Mouse (Mus musculus): ENCODE data around the gene Abtb2. TPM values are rescaled to one million over a fixed set of nuclear protein-coding genes. Genes with fewer than 3 reads are reported as not detected.

Gene Abtb2
- polyA plus RNA-seq, 1 experiment, result 4.0 TPM

DNA sequence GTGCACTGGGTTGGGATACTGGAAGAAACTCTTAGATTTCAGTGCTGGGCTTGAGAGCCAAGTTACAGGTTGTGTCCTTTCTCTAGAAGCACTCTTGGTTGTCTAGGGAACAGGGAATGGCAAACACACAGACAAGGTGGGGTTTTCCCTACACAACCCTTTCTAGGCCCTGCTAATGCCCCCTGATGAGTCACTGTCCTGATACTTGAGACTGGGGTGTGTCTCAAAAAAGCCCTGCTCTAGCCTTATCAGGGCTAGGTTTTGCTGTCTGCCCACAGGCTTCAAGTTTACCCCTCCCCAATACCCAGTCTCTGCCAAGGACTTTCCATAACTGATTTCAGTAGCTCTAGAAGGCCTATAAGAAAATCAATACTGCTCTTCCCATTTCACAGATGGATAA is 89.9 kb downstream of the Abtb2 start:
- no peaks in the 10 kb centered on the region for H3K36me3 ChIP-seq (ENCODE audit: control insufficient read depth, insufficient read depth)
- no peak overlapping the region for H3K4me3 ChIP-seq (ENCODE audit: insufficient read depth, poor library complexity, severe bottlenecking)
- TF ChIP-seq FOSL1 (IDR thresholded peaks at IDR 0.05; ENCODE audit: insufficient read depth, low read length, poor library complexity, severe bottlenecking) (peak; percentile 51), CEBPB (IDR thresholded peaks at IDR 0.05; ENCODE audit: low read depth) (no peak)
- H3ac ChIP-seq (ENCODE audit: control insufficient read depth, insufficient read length, low read depth), result peak overlapping the region; percentile 24
- H3K79me2 ChIP-seq (ENCODE audit: control insufficient read depth, insufficient read depth), result no peaks in the 10 kb centered on the region
- H3K79me3 ChIP-seq (ENCODE audit: low read depth), result no peaks in the 10 kb centered on the region
- H3K27me3 ChIP-seq (ENCODE audit: control insufficient read depth, insufficient read depth, insufficient read length), result no peaks in the 10 kb centered on the region

DNA sequence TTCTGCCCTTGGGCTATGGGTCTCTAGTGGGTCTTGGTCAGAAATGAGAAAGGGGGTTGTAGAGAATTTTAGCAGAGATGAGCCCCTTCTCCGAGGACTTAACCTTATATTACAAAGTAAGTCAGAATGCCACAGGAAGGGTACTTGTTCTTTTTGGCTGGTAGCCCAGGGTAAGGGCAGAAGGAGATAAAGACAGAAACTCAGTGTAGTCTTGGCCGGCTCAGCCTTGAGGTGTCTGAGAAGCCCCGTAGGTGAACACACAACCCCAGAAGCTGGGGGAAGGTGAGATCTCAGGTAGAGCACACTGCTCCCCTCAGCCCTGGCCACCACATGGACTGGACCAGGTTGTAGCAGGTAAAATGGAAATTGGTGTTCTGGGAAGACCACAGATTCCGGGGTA is 93.1 kb downstream of the Abtb2 start:
- H3K79me3 ChIP-seq (ENCODE audit: low read depth), result peaks cover 2% of the 10 kb centered on the region
- TF ChIP-seq MYOG (IDR thresholded peaks at IDR 0.05; ENCODE audit: control insufficient read depth, extremely low read depth, insufficient read length) (no peak), FOSL1 (IDR thresholded peaks at IDR 0.05; ENCODE audit: insufficient read depth, low read length, poor library complexity, severe bottlenecking) (no peak), MYOD1 (IDR thresholded peaks at IDR 0.05; ENCODE audit: control insufficient read depth, insufficient read length, low read depth) (no peak), CTCF (IDR thresholded peaks at IDR 0.05; ENCODE audit: control insufficient read depth, insufficient read depth, insufficient read length) (no peak), USF1 (IDR thresholded peaks at IDR 0.05; ENCODE audit: low read depth) (no peak), CEBPB (IDR thresholded peaks at IDR 0.05; ENCODE audit: low read depth) (no peak), MAX (IDR thresholded peaks at IDR 0.05) (no peak)
- H3K4me3 ChIP-seq (ENCODE audit: insufficient read depth, poor library complexity, severe bottlenecking), result no peak overlapping the region
- H3K27me3 ChIP-seq (ENCODE audit: control insufficient read depth, insufficient read depth, insufficient read length), result no peaks in the 10 kb centered on the region
- no peak overlapping the region for H3ac ChIP-seq (ENCODE audit: control insufficient read depth, insufficient read length, low read depth)
- H3K36me3 ChIP-seq (ENCODE audit: control insufficient read depth, insufficient read depth), result no peaks in the 10 kb centered on the region
- peaks cover 13% of the 10 kb centered on the region for H3K79me2 ChIP-seq (ENCODE audit: control insufficient read depth, insufficient read depth)

DNA sequence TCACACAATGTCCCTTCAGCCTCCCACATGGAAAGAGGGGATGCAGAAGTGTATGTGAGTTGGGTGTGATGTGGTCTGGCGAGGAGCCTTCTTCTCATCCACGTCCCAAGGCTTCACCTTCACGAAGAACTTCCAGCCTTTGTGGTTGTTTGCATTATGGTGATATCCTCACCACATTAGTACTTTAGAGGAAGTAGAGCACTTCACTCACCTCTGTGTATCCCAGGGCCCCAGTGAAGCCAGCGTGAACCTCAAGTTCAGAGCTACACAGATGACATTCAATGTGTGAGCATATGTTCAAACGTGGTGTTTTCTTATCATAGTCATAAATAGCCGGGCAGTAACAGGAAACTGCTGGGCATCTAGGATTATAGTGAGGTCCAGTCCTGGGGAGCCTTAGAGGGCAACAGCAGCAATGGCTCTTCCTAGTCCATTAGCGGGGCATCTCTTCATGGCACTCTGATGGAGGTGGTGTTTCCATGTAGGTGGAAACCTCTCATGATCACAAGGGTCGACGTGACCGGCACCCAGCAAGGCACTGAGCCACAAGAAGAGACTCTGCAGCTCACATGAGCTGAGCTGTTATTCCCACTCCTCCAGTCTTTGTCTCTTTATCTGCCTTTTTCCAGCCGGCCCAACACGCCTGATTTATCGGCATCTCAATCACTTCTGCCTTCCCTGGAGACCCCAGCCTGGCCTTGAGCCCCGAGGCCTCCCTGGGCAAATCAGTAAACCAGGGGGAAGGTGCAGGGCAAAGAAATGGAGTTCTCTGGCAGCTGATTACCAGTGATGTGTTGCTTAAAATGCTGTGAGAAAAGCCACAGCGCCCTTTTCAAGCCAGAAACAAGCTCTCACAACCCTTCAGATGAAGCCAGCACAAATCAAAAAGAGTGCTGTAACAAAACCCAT is 93.8 kb downstream of the Abtb2 start:
- Histone ChIP-seq H3K27me3 (ENCODE audit: control insufficient read depth, insufficient read depth, insufficient read length) (no peaks in the 10 kb centered on the region), H3K79me2 (ENCODE audit: control insufficient read depth, insufficient read depth) (peaks cover 13% of the 10 kb centered on the region), H3K36me3 (ENCODE audit: control insufficient read depth, insufficient read depth) (no peaks in the 10 kb centered on the region), H3K4me3 (ENCODE audit: insufficient read depth, poor library complexity, severe bottlenecking) (no peak overlapping the region), H3ac (ENCODE audit: control insufficient read depth, insufficient read length, low read depth) (no peak overlapping the region), H3K79me3 (ENCODE audit: low read depth) (peaks cover 2% of the 10 kb centered on the region)
- TF ChIP-seq FOSL1 (IDR thresholded peaks at IDR 0.05; ENCODE audit: insufficient read depth, low read length, poor library complexity, severe bottlenecking), result no peak
- TF ChIP-seq MAX (IDR thresholded peaks at IDR 0.05), result no peak
- no peak for TF ChIP-seq CTCF (IDR thresholded peaks at IDR 0.05; ENCODE audit: control insufficient read depth, insufficient read depth, insufficient read length)
- no peak for TF ChIP-seq MYOD1 (IDR thresholded peaks at IDR 0.05; ENCODE audit: control insufficient read depth, insufficient read length, low read depth)
- no peak for TF ChIP-seq USF1 (IDR thresholded peaks at IDR 0.05; ENCODE audit: low read depth)
- TF ChIP-seq CEBPB (IDR thresholded peaks at IDR 0.05; ENCODE audit: low read depth), result no peak
- no peak for TF ChIP-seq MYOG (IDR thresholded peaks at IDR 0.05; ENCODE audit: control insufficient read depth, extremely low read depth, insufficient read length)

DNA sequence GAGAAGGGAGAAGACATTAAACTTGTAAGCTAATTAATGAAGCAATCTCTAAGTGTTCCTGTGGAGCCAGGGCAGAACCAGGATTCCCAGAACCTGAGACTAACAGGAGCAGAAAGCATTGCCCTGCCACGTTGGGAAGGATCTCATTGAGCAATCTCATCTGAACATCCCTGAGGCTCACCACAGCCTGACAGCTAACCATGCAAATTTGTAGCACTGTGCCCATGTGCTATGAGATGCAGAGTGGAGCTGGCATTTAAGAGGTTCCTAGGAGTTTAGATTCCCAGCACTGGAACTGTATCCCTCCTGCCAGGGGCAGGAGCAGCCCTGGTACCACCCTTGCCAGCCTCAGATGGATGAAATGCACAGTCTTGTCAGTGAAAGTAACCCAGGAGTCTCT is 95.6 kb downstream of the Abtb2 start:
- no peaks in the 10 kb centered on the region for H3K27me3 ChIP-seq (ENCODE audit: control insufficient read depth, insufficient read depth, insufficient read length)
- H3K79me2 ChIP-seq (ENCODE audit: control insufficient read depth, insufficient read depth), result peaks cover 13% of the 10 kb centered on the region
- TF ChIP-seq CEBPB (IDR thresholded peaks at IDR 0.05; ENCODE audit: low read depth) (peak; percentile 79), USF1 (IDR thresholded peaks at IDR 0.05; ENCODE audit: low read depth) (no peak)
- H3K4me3 ChIP-seq (ENCODE audit: insufficient read depth, poor library complexity, severe bottlenecking), result no peak overlapping the region
- no peaks in the 10 kb centered on the region for H3K36me3 ChIP-seq (ENCODE audit: control insufficient read depth, insufficient read depth)
- H3ac ChIP-seq (ENCODE audit: control insufficient read depth, insufficient read length, low read depth), result no peak overlapping the region
- peaks cover 2% of the 10 kb centered on the region for H3K79me3 ChIP-seq (ENCODE audit: low read depth)

DNA sequence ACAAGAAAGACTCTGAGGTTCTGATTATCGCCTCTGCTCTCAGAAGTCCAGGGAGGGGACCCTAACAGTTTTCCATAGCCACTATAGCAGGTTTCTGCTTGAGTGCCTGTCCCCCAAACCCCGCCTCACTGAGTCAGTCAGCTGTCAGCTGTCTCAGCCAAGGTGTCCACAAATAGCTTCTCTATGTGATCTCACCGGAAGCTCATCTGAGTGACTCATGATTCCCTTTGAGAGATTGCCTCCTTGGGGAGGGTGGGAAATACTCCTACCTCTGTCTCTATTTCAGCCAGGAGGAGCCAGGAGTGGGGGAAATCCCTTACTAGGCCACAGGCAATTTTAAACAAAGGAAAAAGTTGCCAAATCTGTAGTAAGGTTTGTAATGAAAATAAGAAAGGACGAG is 96.0 kb downstream of the Abtb2 start:
- Histone ChIP-seq H3K27me3 (ENCODE audit: control insufficient read depth, insufficient read depth, insufficient read length) (no peaks in the 10 kb centered on the region), H3K4me3 (ENCODE audit: insufficient read depth, poor library complexity, severe bottlenecking) (no peak overlapping the region), H3K79me3 (ENCODE audit: low read depth) (peaks cover 2% of the 10 kb centered on the region), H3K79me2 (ENCODE audit: control insufficient read depth, insufficient read depth) (peaks cover 13% of the 10 kb centered on the region), H3K36me3 (ENCODE audit: control insufficient read depth, insufficient read depth) (no peaks in the 10 kb centered on the region), H3ac (ENCODE audit: control insufficient read depth, insufficient read length, low read depth) (no peak overlapping the region)
- TF ChIP-seq MAX (IDR thresholded peaks at IDR 0.05), result no peak
- peak; percentile 46 for TF ChIP-seq FOSL1 (IDR thresholded peaks at IDR 0.05; ENCODE audit: insufficient read depth, low read length, poor library complexity, severe bottlenecking)
- TF ChIP-seq MYOD1 (IDR thresholded peaks at IDR 0.05; ENCODE audit: control insufficient read depth, insufficient read length, low read depth), result peak; percentile 84
- TF ChIP-seq USF1 (IDR thresholded peaks at IDR 0.05; ENCODE audit: low read depth), result no peak
- TF ChIP-seq MYOG (IDR thresholded peaks at IDR 0.05; ENCODE audit: control insufficient read depth, extremely low read depth, insufficient read length), result no peak

DNA sequence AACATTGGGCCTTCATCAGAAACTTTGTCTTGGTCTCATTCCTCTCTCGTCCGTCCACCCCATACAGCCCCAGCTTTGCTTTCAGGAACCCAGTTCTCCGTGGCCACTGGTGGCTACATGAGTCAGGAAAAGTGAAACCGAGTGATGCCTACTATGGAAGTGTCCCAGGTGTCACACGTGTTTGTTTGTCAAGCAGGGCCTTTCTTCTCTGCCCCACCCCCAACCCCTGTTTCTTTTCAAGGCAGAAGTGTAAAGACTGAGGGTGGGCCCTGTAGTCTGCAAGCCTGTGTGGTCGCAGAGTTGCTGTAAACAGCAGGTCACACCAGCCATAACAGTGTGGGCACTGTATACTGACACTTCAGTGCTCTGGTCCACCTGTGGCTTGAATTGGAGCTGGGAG is 98.2 kb downstream of the Abtb2 start:
- Histone ChIP-seq H3K79me2 (ENCODE audit: control insufficient read depth, insufficient read depth) (peaks cover 17% of the 10 kb centered on the region), H3K36me3 (ENCODE audit: control insufficient read depth, insufficient read depth) (no peaks in the 10 kb centered on the region), H3ac (ENCODE audit: control insufficient read depth, insufficient read length, low read depth) (no peak overlapping the region), H3K27me3 (ENCODE audit: control insufficient read depth, insufficient read depth, insufficient read length) (no peaks in the 10 kb centered on the region), H3K4me3 (ENCODE audit: insufficient read depth, poor library complexity, severe bottlenecking) (no peak overlapping the region), H3K79me3 (ENCODE audit: low read depth) (peaks cover 2% of the 10 kb centered on the region)
- TF ChIP-seq CEBPB (IDR thresholded peaks at IDR 0.05; ENCODE audit: low read depth) (no peak), MAX (IDR thresholded peaks at IDR 0.05) (no peak), FOSL1 (IDR thresholded peaks at IDR 0.05; ENCODE audit: insufficient read depth, low read length, poor library complexity, severe bottlenecking) (no peak), MYOG (IDR thresholded peaks at IDR 0.05; ENCODE audit: control insufficient read depth, extremely low read depth, insufficient read length) (no peak), CTCF (IDR thresholded peaks at IDR 0.05; ENCODE audit: control insufficient read depth, insufficient read depth, insufficient read length) (no peak), MYOD1 (IDR thresholded peaks at IDR 0.05; ENCODE audit: control insufficient read depth, insufficient read length, low read depth) (no peak), USF1 (IDR thresholded peaks at IDR 0.05; ENCODE audit: low read depth) (no peak)

Measured in C2C12 (cell line).